Mouse (Mus musculus): ENCODE results near the gene Lasp1. TPM values are rescaled to one million over a fixed set of nuclear protein-coding genes. Genes with fewer than 3 reads are reported as not detected.

The Lasp1 gene
- polyA plus RNA-seq, 1 experiment from 2014 or later = 87.7 TPM

GRCm38 (mm10) chr11:97826414-97826813 lies 27.6 kb downstream of the Lasp1 start:
- no peaks in the 10 kb centered on the region for H3K27me3 ChIP-seq (ENCODE audit: insufficient read depth, low read length)
- H3K9me3 ChIP-seq (replicated peaks; ENCODE audit: low read length) = no peaks in the 10 kb centered on the region
- H3K9ac ChIP-seq (ENCODE audit: low read depth, low read length) = no peak overlapping the region
- no peak overlapping the region for H3K4me3 ChIP-seq (replicated peaks; ENCODE audit: low read depth, low read length)
- no peak for ATAC-seq (replicated peaks; ENCODE audit: low FRiP score, low read depth)
- H3K4me2 ChIP-seq (ENCODE audit: low read length) = no peak overlapping the region
- no peaks in the 10 kb centered on the region for H3K4me1 ChIP-seq (replicated peaks; ENCODE audit: insufficient read depth, low read length)
- TF ChIP-seq CTCF (IDR thresholded peaks at IDR 0.05; ENCODE audit: low read depth) = no peak
- DNase-seq (ENCODE audit: low spot score) = no peak
- H3K36me3 ChIP-seq (ENCODE audit: insufficient read depth, low read length) = peaks cover 35% of the 10 kb centered on the region; the same call in 1 of the 2 replicates
- 65% methylated on average over 7 of the region's 7 CpGs for WGBS
- H3K27ac ChIP-seq = no peak overlapping the region

GRCm38 (mm10) chr11:97827654-97828053 lies 28.9 kb downstream of the Lasp1 start:
- no peaks in the 10 kb centered on the region for H3K4me1 ChIP-seq (replicated peaks; ENCODE audit: insufficient read depth, low read length)
- no peaks in the 10 kb centered on the region for H3K9me3 ChIP-seq (replicated peaks; ENCODE audit: low read length)
- no peak overlapping the region for H3K9ac ChIP-seq (ENCODE audit: low read depth, low read length)
- H3K4me3 ChIP-seq (replicated peaks; ENCODE audit: low read depth, low read length) = no peak overlapping the region
- H3K36me3 ChIP-seq (ENCODE audit: insufficient read depth, low read length) = peaks cover 34% of the 10 kb centered on the region; the same call in 1 of the 2 replicates
- H3K27ac ChIP-seq = no peak overlapping the region
- no peaks in the 10 kb centered on the region for H3K27me3 ChIP-seq (ENCODE audit: insufficient read depth, low read length)
- 91% methylated on average over 6 of the region's 6 CpGs for whole genome bisulfite sequencing
- H3K4me2 ChIP-seq (ENCODE audit: low read length) = no peak overlapping the region
- DNase-seq (ENCODE audit: low spot score) (no peak), ATAC-seq (replicated peaks; ENCODE audit: low FRiP score, low read depth) (no peak)
- TF ChIP-seq CTCF (IDR thresholded peaks at IDR 0.05; ENCODE audit: low read depth) = no peak

- no peak overlapping the region for H3K27ac ChIP-seq
- DNase-seq (ENCODE audit: low spot score) (no peak), ATAC-seq (replicated peaks; ENCODE audit: low FRiP score, low read depth) (no peak)
- no peaks in the 10 kb centered on the region for H3K27me3 ChIP-seq (ENCODE audit: insufficient read depth, low read length)
- no peaks in the 10 kb centered on the region for H3K4me1 ChIP-seq (replicated peaks; ENCODE audit: insufficient read depth, low read length)
- H3K36me3 ChIP-seq (ENCODE audit: insufficient read depth, low read length) = peaks cover 43% of the 10 kb centered on the region
- H3K4me2 ChIP-seq (ENCODE audit: low read length) = no peak overlapping the region
- no peak overlapping the region for H3K4me3 ChIP-seq (replicated peaks; ENCODE audit: low read depth, low read length)
- H3K9ac ChIP-seq (ENCODE audit: low read depth, low read length) = no peak overlapping the region
- no peaks in the 10 kb centered on the region for H3K9me3 ChIP-seq (replicated peaks; ENCODE audit: low read length)
- no peak for TF ChIP-seq CTCF (IDR thresholded peaks at IDR 0.05; ENCODE audit: low read depth)
- 94% methylated on average over 7 of the region's 7 CpGs for WGBS
These were observed 30.6 kb downstream of the Lasp1 start for GRCm38 (mm10) chr11:97829365-97829764.

- DNase-seq (ENCODE audit: low spot score) = no peak
- H3K27ac ChIP-seq = no peak overlapping the region
These were observed 31.2 kb downstream of the Lasp1 start for GRCm38 (mm10) chr11:97829913-97830476.

DNA sequence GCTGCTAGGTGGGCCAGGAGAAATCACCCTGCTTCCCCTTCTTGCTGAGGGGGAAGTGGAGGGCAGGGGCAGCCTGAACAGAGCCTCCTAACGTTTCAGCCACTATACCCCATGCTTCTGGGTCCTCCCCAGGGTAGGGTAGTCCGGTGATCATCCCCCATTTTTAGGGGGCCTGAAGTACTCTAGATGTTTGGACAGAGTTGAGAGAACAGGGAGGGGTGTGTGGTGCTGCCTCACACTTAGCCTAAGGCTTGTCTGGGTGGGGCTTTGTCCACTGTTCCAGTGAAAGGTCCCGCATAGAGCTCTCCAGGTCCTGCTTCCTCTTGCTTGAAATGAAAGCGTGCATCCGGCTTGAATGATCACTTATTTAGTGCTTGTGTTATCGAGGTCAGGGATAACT lies 31.7 kb downstream of the Lasp1 start:
- 80% methylated on average over 6 of the region's 6 CpGs for WGBS

More at GRCm38 (mm10) chr11:97829913-97830476, 31.2 kb downstream of the Lasp1 start:
- H3K9me3 ChIP-seq (replicated peaks; ENCODE audit: low read length) = no peaks in the 10 kb centered on the region
- no peaks in the 10 kb centered on the region for H3K27me3 ChIP-seq (ENCODE audit: insufficient read depth, low read length)
- TF ChIP-seq CTCF (IDR thresholded peaks at IDR 0.05; ENCODE audit: low read depth) = no peak
- peaks cover 43% of the 10 kb centered on the region for H3K36me3 ChIP-seq (ENCODE audit: insufficient read depth, low read length)
- WGBS = 79% methylated on average over 12 of the region's 12 CpGs
- H3K4me1 ChIP-seq (replicated peaks; ENCODE audit: insufficient read depth, low read length) = no peaks in the 10 kb centered on the region
- ATAC-seq (replicated peaks; ENCODE audit: low FRiP score, low read depth) = no peak
- H3K9ac ChIP-seq (ENCODE audit: low read depth, low read length) = no peak overlapping the region
- H3K4me3 ChIP-seq (replicated peaks; ENCODE audit: low read depth, low read length) = no peak overlapping the region
- no peak overlapping the region for H3K4me2 ChIP-seq (ENCODE audit: low read length)

DNA sequence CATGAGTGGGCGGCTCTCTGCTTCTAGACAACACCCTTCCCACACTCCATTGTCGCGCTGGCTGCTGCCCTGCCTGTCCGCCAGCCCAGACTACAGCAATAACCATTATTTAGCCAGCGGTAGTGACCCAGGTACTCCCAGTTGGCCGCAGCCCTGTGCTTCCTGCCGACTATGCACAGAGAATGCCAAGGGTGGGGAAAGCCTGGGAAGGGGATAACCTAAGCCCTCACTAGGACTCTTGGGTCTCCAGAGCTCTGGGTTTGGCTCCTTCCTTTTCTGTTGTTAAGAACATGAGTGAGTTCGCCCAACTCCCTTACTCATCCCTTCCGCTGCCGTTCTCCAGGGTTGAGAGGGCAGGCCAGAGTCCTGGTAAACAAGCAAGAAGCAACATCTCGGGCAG lies 33.2 kb downstream of the Lasp1 start:
- H3K4me3 ChIP-seq (replicated peaks; ENCODE audit: low read depth, low read length) = no peak overlapping the region
- ATAC-seq (replicated peaks; ENCODE audit: low FRiP score, low read depth) (no peak), DNase-seq (ENCODE audit: low spot score) (no peak)
- H3K4me1 ChIP-seq (replicated peaks; ENCODE audit: insufficient read depth, low read length) = no peaks in the 10 kb centered on the region
- no peak overlapping the region for H3K9ac ChIP-seq (ENCODE audit: low read depth, low read length)
- no peak overlapping the region for H3K27ac ChIP-seq
- TF ChIP-seq CTCF (IDR thresholded peaks at IDR 0.05; ENCODE audit: low read depth) = no peak
- no peaks in the 10 kb centered on the region for H3K9me3 ChIP-seq (replicated peaks; ENCODE audit: low read length)
- peaks cover 41% of the 10 kb centered on the region for H3K36me3 ChIP-seq (ENCODE audit: insufficient read depth, low read length)
- H3K27me3 ChIP-seq (ENCODE audit: insufficient read depth, low read length) = no peaks in the 10 kb centered on the region
- no peak overlapping the region for H3K4me2 ChIP-seq (ENCODE audit: low read length)
- 57% methylated on average over 11 of the region's 11 CpGs for WGBS

More for the DNA sequence above, 31.7 kb downstream of the Lasp1 start:
- Histone ChIP-seq H3K4me2 (ENCODE audit: low read length) (no peak overlapping the region), H3K4me1 (replicated peaks; ENCODE audit: insufficient read depth, low read length) (no peaks in the 10 kb centered on the region), H3K27ac (no peak overlapping the region), H3K27me3 (ENCODE audit: insufficient read depth, low read length) (no peaks in the 10 kb centered on the region), H3K9ac (ENCODE audit: low read depth, low read length) (no peak overlapping the region), H3K4me3 (replicated peaks; ENCODE audit: low read depth, low read length) (no peak overlapping the region), H3K9me3 (replicated peaks; ENCODE audit: low read length) (no peaks in the 10 kb centered on the region), H3K36me3 (ENCODE audit: insufficient read depth, low read length) (peaks cover 41% of the 10 kb centered on the region)
- TF ChIP-seq CTCF (IDR thresholded peaks at IDR 0.05; ENCODE audit: low read depth) = no peak
- no peak for ATAC-seq (replicated peaks; ENCODE audit: low FRiP score, low read depth)
- DNase-seq (ENCODE audit: low spot score) = no peak

GRCm38 (mm10) chr11:97833352-97833751 lies 34.6 kb downstream of the Lasp1 start:
- H3K27me3 ChIP-seq (ENCODE audit: insufficient read depth, low read length) = no peaks in the 10 kb centered on the region
- no peak overlapping the region for H3K9ac ChIP-seq (ENCODE audit: low read depth, low read length)
- no peak overlapping the region for H3K27ac ChIP-seq
- no peak for ATAC-seq (replicated peaks; ENCODE audit: low FRiP score, low read depth)
- no peak for DNase-seq (ENCODE audit: low spot score)
- H3K4me1 ChIP-seq (replicated peaks; ENCODE audit: insufficient read depth, low read length) = no peaks in the 10 kb centered on the region
- peaks cover 36% of the 10 kb centered on the region for H3K36me3 ChIP-seq (ENCODE audit: insufficient read depth, low read length)
- TF ChIP-seq CTCF (IDR thresholded peaks at IDR 0.05; ENCODE audit: low read depth) = no peak
- H3K4me2 ChIP-seq (ENCODE audit: low read length) = no peak overlapping the region
- no peak overlapping the region for H3K4me3 ChIP-seq (replicated peaks; ENCODE audit: low read depth, low read length)
- no peaks in the 10 kb centered on the region for H3K9me3 ChIP-seq (replicated peaks; ENCODE audit: low read length)
- WGBS = 76% methylated on average over 15 of the region's 15 CpGs

All from kidney, postnatal 0 days (tissue).